Mouse (Mus musculus) neural tube, embryonic 14.5 days (tissue): Measurements from ENCODE around the gene Ankib1. TPM values are rescaled to one million over a fixed set of nuclear protein-coding genes. Genes with fewer than 3 reads are reported as not detected.

Experiments used
- ATAC-seq: fragments of 200-750 bp; cut with Nextera tagmentation; 2 replicates; pipeline ENCODE4 v1.8.0; 2017; ENCODE audit warnings: low read depth, mild to moderate bottlenecking, moderate TSS enrichment, moderate library complexity
- H3K27ac ChIP-seq: fragments of 300-500 bp; sonication (generic); 2 replicates; pipeline ENCODE4 v1.5.1; 2014; ENCODE audit warnings: low read depth, mild to moderate bottlenecking, control low read depth, low read length, moderate library complexity, mixed read lengths
- H3K27me3 ChIP-seq: fragments of 300-500 bp; sonication (generic); 2 replicates; pipeline ENCODE4 v1.6.1; 2014; ENCODE audit warnings: low read length; ENCODE audit not compliant: control insufficient read depth, insufficient read depth
- H3K36me3 ChIP-seq: fragments of 300-500 bp; sonication (generic); 2 replicates; pipeline ENCODE4 v1.6.1; 2014; ENCODE audit warnings: low read length, mixed read lengths; ENCODE audit not compliant: control insufficient read depth, insufficient read depth
- H3K4me1 ChIP-seq: fragments of 300-500 bp; sonication (generic); 2 replicates; pipeline ENCODE4 v1.6.1; 2014; ENCODE audit warnings: low read length; ENCODE audit not compliant: control insufficient read depth, insufficient read depth
- H3K4me2 ChIP-seq: fragments of 300-500 bp; sonication (generic); 2 replicates; pipeline ENCODE4 v1.6.1; 2014; ENCODE audit warnings: mild to moderate bottlenecking, low read depth, low read length, control low read depth
- H3K4me3 ChIP-seq: fragments of 300-500 bp; sonication (generic); 2 replicates; pipeline ENCODE4 v1.5.1; 2014; ENCODE audit warnings: low read depth, low read length, control low read depth, mixed read lengths
- H3K9ac ChIP-seq: fragments of 300-500 bp; sonication (generic); replicated peaks from 2 replicates; pipeline ENCODE4 v1.6.1; 2014; ENCODE audit warnings: low read depth, mild to moderate bottlenecking, control low read depth, low read length, mixed read lengths
- H3K9me3 ChIP-seq: fragments of 300-500 bp; sonication (generic); 2 replicates; pipeline ENCODE4 v1.6.1; 2016; ENCODE audit warnings: low read length; ENCODE audit not compliant: control insufficient read depth
- WGBS: fragments of 180-500 bp; shearing (Covaris S2); extraction: QIAGEN DNeasy Blood & Tissue Kit; methylation state at CpG from one replicate; pipeline ENCODE4 v1.1.7; 2014; 5-methylcytosine and 5-hydroxymethylcytosine counted together
- microRNA-seq: library from miRNA; unstranded; fragments of <30 nt; microRNA quantifications from one replicate; pipeline ENCODE4, GENCODE M21; 2016
- polyA plus RNA-seq: library from polyadenylated mRNA; unstranded; fragments of >200 nt; fragmentation: Nextera tagmentation; extraction: Ambion mirVana; gene quantifications from 2 replicates; pipeline ENCODE4 v1.2.1, GENCODE M21; 2014

Ankib1 gene
- polyA plus RNA-seq, 1 experiment from 2014 or later: 24.4 TPM

DNA sequence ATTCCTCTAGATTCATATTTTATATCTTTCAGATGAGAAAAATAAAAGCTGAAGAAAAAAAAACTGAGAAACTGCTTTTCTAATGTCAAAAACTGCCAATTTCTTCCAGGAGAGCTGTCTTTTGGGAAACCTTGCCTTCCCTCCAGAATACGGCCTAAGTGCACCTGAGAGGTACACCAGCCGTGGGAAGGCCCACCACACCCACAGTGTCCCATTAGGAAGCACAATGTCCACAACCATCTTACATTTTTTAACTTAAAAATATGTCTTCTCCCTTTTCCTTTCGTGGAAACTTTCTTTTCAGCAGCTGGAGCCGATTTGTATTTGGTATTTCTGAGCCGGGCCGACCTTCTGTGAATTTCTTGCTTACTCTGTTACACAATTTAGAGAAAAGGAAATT, 156.2 kb downstream of the Ankib1 start:
- Histone ChIP-seq H3K27me3 (no peaks in the 10 kb centered on the region; the same call in 1 of the 2 replicates), H3K4me1 (0 out of 2 replicates have a peak, but pooled peaks cover 10% of the 10 kb centered on the region), H3K9me3 (no peaks in the 10 kb centered on the region), H3K27ac (no peak overlapping the region), H3K9ac (peak overlapping the region; percentile 84; the same call in 1 of the 2 replicates), H3K36me3 (peaks cover 8% of the 10 kb centered on the region), H3K4me3 (peak overlapping the region; percentile 95), H3K4me2 (peak overlapping the region; percentile 46)
- ATAC-seq: no peak
- WGBS: 30% methylated on average over 6 of the region's 6 CpGs

DNA sequence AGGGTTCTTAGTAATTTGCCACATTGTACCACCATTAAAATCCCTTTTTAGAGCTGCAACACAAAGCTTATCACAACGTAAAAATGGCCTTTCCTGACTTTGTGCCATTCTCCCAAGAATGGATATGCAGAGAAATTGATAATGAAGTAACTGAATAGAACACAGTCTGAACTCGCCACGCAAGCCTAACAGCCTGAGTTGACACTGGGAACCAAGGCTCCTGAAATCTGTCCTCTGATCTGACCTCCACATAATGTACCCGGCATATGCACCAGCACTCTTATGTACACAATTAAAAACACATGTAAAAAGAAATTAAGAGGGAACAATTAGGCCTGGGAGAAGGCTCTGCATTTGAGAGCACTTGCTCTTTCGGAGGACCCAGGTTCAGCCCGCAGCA, 157.4 kb downstream of the Ankib1 start:
- no peak overlapping the region for H3K4me3 ChIP-seq
- H3K27me3 ChIP-seq: no peaks in the 10 kb centered on the region; the same call in 1 of the 2 replicates
- H3K4me1 ChIP-seq: 0 out of 2 replicates have a peak, but pooled peaks cover 10% of the 10 kb centered on the region
- H3K4me2 ChIP-seq: no peak overlapping the region
- WGBS: 92% methylated on average over 6 of the region's 6 CpGs
- no peak overlapping the region for H3K27ac ChIP-seq
- no peaks in the 10 kb centered on the region for H3K9me3 ChIP-seq
- peaks cover 14% of the 10 kb centered on the region for H3K36me3 ChIP-seq
- no peak for ATAC-seq
- H3K9ac ChIP-seq: no peak overlapping the region

DNA sequence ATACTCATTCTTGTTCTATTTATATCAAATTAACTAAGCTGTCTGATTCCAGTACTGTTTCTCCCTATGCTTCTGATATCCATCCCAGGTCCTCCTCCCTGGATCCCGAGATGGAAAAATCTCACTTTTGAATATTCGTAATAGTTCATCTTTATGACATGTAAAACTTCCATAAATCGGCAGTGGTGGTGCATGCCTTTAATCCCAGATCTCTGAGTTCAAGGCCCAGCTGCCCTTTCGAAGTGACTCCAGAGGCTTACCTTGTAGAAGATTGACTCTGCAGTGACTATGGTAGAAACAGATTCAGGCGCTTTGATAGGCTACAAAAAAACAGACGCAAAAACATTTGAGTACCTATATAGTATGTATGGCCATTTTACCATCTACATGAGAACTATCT, 158.1 kb downstream of the Ankib1 start:
- WGBS: 96% methylated on average over 6 of the region's 6 CpGs
- peaks cover 14% of the 10 kb centered on the region for H3K36me3 ChIP-seq
- H3K27ac ChIP-seq: no peak overlapping the region
- H3K9ac ChIP-seq: no peak overlapping the region
- H3K4me1 ChIP-seq: 0 out of 2 replicates have a peak, but pooled peaks cover 10% of the 10 kb centered on the region
- no peaks in the 10 kb centered on the region for H3K9me3 ChIP-seq
- H3K4me3 ChIP-seq: no peak overlapping the region
- ATAC-seq: no peak
- no peaks in the 10 kb centered on the region; the same call in 1 of the 2 replicates for H3K27me3 ChIP-seq
- no peak overlapping the region for H3K4me2 ChIP-seq

Small RNA genes lying within 50 kb of the gene (microRNA-seq; reads per million reads assigned to microRNA genes)
- gene Gm22926 (not detected), gene Gm26238 (not detected)

Other genes with a start within 250 kb of the Ankib1 start
- gene 1700109H08Rik, start 231.4 kb downstream of the Ankib1 start, polyA plus RNA-seq: 4.3 and 5.8 TPM in 2 replicates
- 23.5 and 25.5 TPM in 2 replicates for gene Pex1, start 206.9 kb downstream of the Ankib1 start, polyA plus RNA-seq
- gene Rbm48, start 206.3 kb downstream of the Ankib1 start, polyA plus RNA-seq: 16.7 and 21.0 TPM in 2 replicates
- not detected in 2 replicates for gene Tmbim7, start 151.7 kb downstream of the Ankib1 start, polyA plus RNA-seq
- 68.3 and 70.3 TPM in 2 replicates for gene Gatad1, start 145.7 kb downstream of the Ankib1 start, polyA plus RNA-seq
- gene Krit1, start 259 bp upstream of the Ankib1 start, polyA plus RNA-seq: 61.7 and 69.7 TPM in 2 replicates
- gene Lrrd1, start 42.2 kb upstream of the Ankib1 start, polyA plus RNA-seq: 0.09 and 0.11 TPM in 2 replicates
- 7.1 and 8.2 TPM in 2 replicates for gene Mterf1a, start 91.0 kb upstream of the Ankib1 start, polyA plus RNA-seq
- 330 and 342 TPM in 2 replicates for gene Akap9, start 125.1 kb upstream of the Ankib1 start, polyA plus RNA-seq